Mouse (Mus musculus): ENCODE results near the gene Btla. TPM values are rescaled to one million over a fixed set of nuclear protein-coding genes. Genes with fewer than 3 reads are reported as not detected.

The Btla gene
- polyA plus RNA-seq (2012; fragmentation: generic; extraction: Trizol), result 0.02 TPM
- long read RNA-seq, experiment 1, result 0 reads
- long read RNA-seq, experiment 2, result 0 reads

DNA sequence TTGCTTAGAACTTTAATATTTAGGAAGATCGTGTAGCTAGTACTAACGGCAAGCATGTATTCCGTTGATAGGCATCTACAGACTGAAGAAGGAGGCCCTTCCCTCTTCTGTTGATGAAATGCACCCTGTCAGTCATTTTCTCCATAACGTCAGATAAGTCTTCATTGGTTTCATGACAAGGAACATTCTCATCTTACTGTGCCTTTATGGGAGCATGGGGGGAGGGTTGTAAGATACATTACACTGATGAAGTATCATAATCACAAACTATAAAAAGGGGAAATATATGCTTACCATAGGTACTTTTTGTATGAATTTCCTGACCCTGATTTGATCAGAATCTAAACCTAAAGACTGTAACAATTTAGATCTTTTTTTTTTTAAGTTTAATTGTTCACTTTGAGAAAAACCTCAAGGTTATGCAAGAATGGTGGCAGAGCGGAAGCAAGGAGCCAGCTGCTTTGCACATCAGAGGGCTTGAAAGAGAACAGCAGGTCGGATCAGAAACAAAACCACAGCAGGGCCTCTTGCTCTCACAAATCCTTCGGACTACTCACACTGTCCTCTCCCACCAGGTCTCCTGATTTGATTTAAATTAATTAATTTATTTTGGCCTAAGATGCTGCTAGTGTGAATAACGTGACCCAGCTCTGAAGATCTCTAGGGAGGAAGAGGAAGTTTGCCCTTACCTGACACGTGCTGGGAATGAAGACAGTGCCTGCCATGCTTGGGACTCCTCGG lies at the start of gene Btla:
Gene Btla, plus strand, starts transcription at position 668 of the 741 bp plus-strand sequence.
- Histone ChIP-seq H3K79me2 (ENCODE audit: control insufficient read depth, insufficient read depth) (no peaks in the 10 kb centered on the region), H3K27me3 (ENCODE audit: control insufficient read depth, insufficient read depth, insufficient read length) (no peaks in the 10 kb centered on the region), H3K4me3 (ENCODE audit: insufficient read depth, poor library complexity, severe bottlenecking) (no peak within 1 kb of the TSS), H3ac (ENCODE audit: control insufficient read depth, insufficient read length, low read depth) (no peak within 1 kb of the TSS), H3K36me3 (ENCODE audit: control insufficient read depth, insufficient read depth) (no peaks in the 10 kb centered on the region), H3K79me3 (ENCODE audit: low read depth) (no peaks in the 10 kb centered on the region)
- no peak for TF ChIP-seq CTCF (IDR thresholded peaks at IDR 0.05; ENCODE audit: control insufficient read depth, insufficient read depth, insufficient read length)

- no peak for TF ChIP-seq FOSL1 (IDR thresholded peaks at IDR 0.05; ENCODE audit: insufficient read depth, low read length, poor library complexity, severe bottlenecking)
- TF ChIP-seq MAX (IDR thresholded peaks at IDR 0.05), result no peak
- TF ChIP-seq MYOD1 (IDR thresholded peaks at IDR 0.05; ENCODE audit: control insufficient read depth, insufficient read length, low read depth), result no peak
- no peak for TF ChIP-seq USF1 (IDR thresholded peaks at IDR 0.05; ENCODE audit: low read depth)
- no peak for TF ChIP-seq CTCF (IDR thresholded peaks at IDR 0.05; ENCODE audit: control insufficient read depth, insufficient read depth, insufficient read length)
- TF ChIP-seq MYOG (IDR thresholded peaks at IDR 0.05; ENCODE audit: control insufficient read depth, extremely low read depth, insufficient read length), result no peak
- TF ChIP-seq CEBPB (IDR thresholded peaks at IDR 0.05; ENCODE audit: low read depth), result no peak
- Histone ChIP-seq H3ac (ENCODE audit: control insufficient read depth, insufficient read length, low read depth) (no peak overlapping the region), H3K4me3 (ENCODE audit: insufficient read depth, poor library complexity, severe bottlenecking) (no peak overlapping the region), H3K79me3 (ENCODE audit: low read depth) (no peaks in the 10 kb centered on the region), H3K27me3 (ENCODE audit: control insufficient read depth, insufficient read depth, insufficient read length) (no peaks in the 10 kb centered on the region), H3K36me3 (ENCODE audit: control insufficient read depth, insufficient read depth) (peaks cover 55% of the 10 kb centered on the region), H3K79me2 (ENCODE audit: control insufficient read depth, insufficient read depth) (no peaks in the 10 kb centered on the region)
Observed at GRCm38 (mm10) chr16:45178552-45178951, 45.6 kb upstream of the Btla start.

GRCm38 (mm10) chr16:45181824-45182223 lies 42.3 kb upstream of the Btla start:
- Histone ChIP-seq H3K4me3 (ENCODE audit: insufficient read depth, poor library complexity, severe bottlenecking) (no peak overlapping the region), H3ac (ENCODE audit: control insufficient read depth, insufficient read length, low read depth) (no peak overlapping the region), H3K79me2 (ENCODE audit: control insufficient read depth, insufficient read depth) (no peaks in the 10 kb centered on the region), H3K27me3 (ENCODE audit: control insufficient read depth, insufficient read depth, insufficient read length) (no peaks in the 10 kb centered on the region), H3K36me3 (ENCODE audit: control insufficient read depth, insufficient read depth) (peaks cover 47% of the 10 kb centered on the region), H3K79me3 (ENCODE audit: low read depth) (no peaks in the 10 kb centered on the region)
- TF ChIP-seq MYOG (IDR thresholded peaks at IDR 0.05; ENCODE audit: control insufficient read depth, extremely low read depth, insufficient read length) (no peak), MAX (IDR thresholded peaks at IDR 0.05) (no peak), MYOD1 (IDR thresholded peaks at IDR 0.05; ENCODE audit: control insufficient read depth, insufficient read length, low read depth) (no peak), USF1 (IDR thresholded peaks at IDR 0.05; ENCODE audit: low read depth) (no peak), CTCF (IDR thresholded peaks at IDR 0.05; ENCODE audit: control insufficient read depth, insufficient read depth, insufficient read length) (no peak)

DNA sequence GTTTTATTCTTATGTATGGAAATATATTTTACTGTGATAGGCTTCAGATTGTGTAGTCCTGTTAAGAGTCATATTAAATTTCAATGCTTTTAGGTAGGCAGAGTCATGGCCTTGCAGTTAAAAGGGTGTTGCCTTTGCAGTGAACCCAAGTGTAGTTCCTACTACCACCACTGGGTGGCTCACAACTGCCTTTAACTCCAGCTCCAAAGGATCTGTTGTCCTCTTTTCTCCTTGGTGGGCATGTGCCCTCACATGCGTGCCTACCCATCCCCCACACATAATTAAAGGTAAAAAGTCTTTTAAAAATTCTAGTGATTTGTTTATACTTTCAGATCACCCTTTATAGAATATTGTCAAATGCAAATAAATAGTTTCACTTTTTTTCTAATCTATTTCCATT lies 31.5 kb upstream of the Btla start:
- TF ChIP-seq CTCF (IDR thresholded peaks at IDR 0.05; ENCODE audit: control insufficient read depth, insufficient read depth, insufficient read length), result peak; percentile 45
- no peak for TF ChIP-seq FOSL1 (IDR thresholded peaks at IDR 0.05; ENCODE audit: insufficient read depth, low read length, poor library complexity, severe bottlenecking)
- Histone ChIP-seq H3K36me3 (ENCODE audit: control insufficient read depth, insufficient read depth) (peaks cover 12% of the 10 kb centered on the region), H3ac (ENCODE audit: control insufficient read depth, insufficient read length, low read depth) (no peak overlapping the region), H3K27me3 (ENCODE audit: control insufficient read depth, insufficient read depth, insufficient read length) (no peaks in the 10 kb centered on the region), H3K79me2 (ENCODE audit: control insufficient read depth, insufficient read depth) (no peaks in the 10 kb centered on the region), H3K79me3 (ENCODE audit: low read depth) (no peaks in the 10 kb centered on the region), H3K4me3 (ENCODE audit: insufficient read depth, poor library complexity, severe bottlenecking) (no peak overlapping the region)

GRCm38 (mm10) chr16:45196816-45197215 lies 27.3 kb upstream of the Btla start:
- peak; percentile 40 for TF ChIP-seq CTCF (IDR thresholded peaks at IDR 0.05; ENCODE audit: control insufficient read depth, insufficient read depth, insufficient read length)
- TF ChIP-seq FOSL1 (IDR thresholded peaks at IDR 0.05; ENCODE audit: insufficient read depth, low read length, poor library complexity, severe bottlenecking), result no peak
- TF ChIP-seq USF1 (IDR thresholded peaks at IDR 0.05; ENCODE audit: low read depth), result no peak

DNA sequence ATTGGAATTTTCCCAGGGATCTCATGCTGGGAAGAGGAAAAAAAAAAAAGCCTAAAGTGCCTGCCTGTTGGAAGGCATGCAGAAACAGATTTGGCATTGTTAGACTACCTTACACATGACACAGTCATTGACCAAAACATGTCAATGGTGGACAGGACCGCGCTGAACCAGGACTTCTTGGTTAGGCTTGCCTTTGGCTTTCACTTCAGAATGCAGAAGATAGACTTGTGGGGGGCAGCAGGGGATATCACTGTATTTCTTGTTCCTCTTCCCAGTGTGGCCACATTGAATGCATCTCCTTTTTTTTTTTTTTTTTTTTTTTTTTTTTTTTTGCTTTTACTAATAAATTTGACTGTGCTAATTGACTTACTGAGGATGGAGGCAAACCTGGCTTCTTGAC lies 22.7 kb upstream of the Btla start:
- Histone ChIP-seq H3K36me3 (ENCODE audit: control insufficient read depth, insufficient read depth) (no peaks in the 10 kb centered on the region), H3K27me3 (ENCODE audit: control insufficient read depth, insufficient read depth, insufficient read length) (no peaks in the 10 kb centered on the region), H3K79me3 (ENCODE audit: low read depth) (no peaks in the 10 kb centered on the region), H3K4me3 (ENCODE audit: insufficient read depth, poor library complexity, severe bottlenecking) (no peak overlapping the region), H3K79me2 (ENCODE audit: control insufficient read depth, insufficient read depth) (no peaks in the 10 kb centered on the region), H3ac (ENCODE audit: control insufficient read depth, insufficient read length, low read depth) (no peak overlapping the region)
- TF ChIP-seq MAX (IDR thresholded peaks at IDR 0.05) (no peak), FOSL1 (IDR thresholded peaks at IDR 0.05; ENCODE audit: insufficient read depth, low read length, poor library complexity, severe bottlenecking) (no peak), USF1 (IDR thresholded peaks at IDR 0.05; ENCODE audit: low read depth) (no peak), MYOD1 (IDR thresholded peaks at IDR 0.05; ENCODE audit: control insufficient read depth, insufficient read length, low read depth) (no peak), CTCF (IDR thresholded peaks at IDR 0.05; ENCODE audit: control insufficient read depth, insufficient read depth, insufficient read length) (no peak), CEBPB (IDR thresholded peaks at IDR 0.05; ENCODE audit: low read depth) (no peak), MYOG (IDR thresholded peaks at IDR 0.05; ENCODE audit: control insufficient read depth, extremely low read depth, insufficient read length) (no peak)

More at GRCm38 (mm10) chr16:45196816-45197215, 27.3 kb upstream of the Btla start:
- Histone ChIP-seq H3K79me3 (ENCODE audit: low read depth) (no peaks in the 10 kb centered on the region), H3K36me3 (ENCODE audit: control insufficient read depth, insufficient read depth) (no peaks in the 10 kb centered on the region), H3K27me3 (ENCODE audit: control insufficient read depth, insufficient read depth, insufficient read length) (no peaks in the 10 kb centered on the region), H3K4me3 (ENCODE audit: insufficient read depth, poor library complexity, severe bottlenecking) (no peak overlapping the region), H3K79me2 (ENCODE audit: control insufficient read depth, insufficient read depth) (no peaks in the 10 kb centered on the region), H3ac (ENCODE audit: control insufficient read depth, insufficient read length, low read depth) (no peak overlapping the region)
